Mouse (Mus musculus) heart, adult 2 months (tissue): ENCODE measurements around the gene Fbxo9.
A peak's percentile ranks its signal among the peaks of the same experiment; 100 is the strongest.

ENCODE experiments used
- CTCF ChIP-seq: fragments of 200-600 bp; IDR thresholded peaks from 2 replicates; pipeline ENCODE4 v1.8.1; 2022; ENCODE audit warnings: antibody characterized with exemption, mild to moderate bottlenecking, moderate library complexity
- EP300 ChIP-seq: fragments of 200-500 bp; IDR thresholded peaks from 2 replicates; pipeline ENCODE4 v1.6.1; 2011; ENCODE audit warnings: low read depth, low read length, control low read depth; ENCODE audit not compliant: insufficient read depth
- POLR2A ChIP-seq: fragments of 200-500 bp; IDR thresholded peaks from 2 replicates; pipeline ENCODE4 v1.6.1; 2011; ENCODE audit warnings: mild to moderate bottlenecking, low read depth, low read length, control low read depth; ENCODE audit not compliant: insufficient read depth

DNA sequence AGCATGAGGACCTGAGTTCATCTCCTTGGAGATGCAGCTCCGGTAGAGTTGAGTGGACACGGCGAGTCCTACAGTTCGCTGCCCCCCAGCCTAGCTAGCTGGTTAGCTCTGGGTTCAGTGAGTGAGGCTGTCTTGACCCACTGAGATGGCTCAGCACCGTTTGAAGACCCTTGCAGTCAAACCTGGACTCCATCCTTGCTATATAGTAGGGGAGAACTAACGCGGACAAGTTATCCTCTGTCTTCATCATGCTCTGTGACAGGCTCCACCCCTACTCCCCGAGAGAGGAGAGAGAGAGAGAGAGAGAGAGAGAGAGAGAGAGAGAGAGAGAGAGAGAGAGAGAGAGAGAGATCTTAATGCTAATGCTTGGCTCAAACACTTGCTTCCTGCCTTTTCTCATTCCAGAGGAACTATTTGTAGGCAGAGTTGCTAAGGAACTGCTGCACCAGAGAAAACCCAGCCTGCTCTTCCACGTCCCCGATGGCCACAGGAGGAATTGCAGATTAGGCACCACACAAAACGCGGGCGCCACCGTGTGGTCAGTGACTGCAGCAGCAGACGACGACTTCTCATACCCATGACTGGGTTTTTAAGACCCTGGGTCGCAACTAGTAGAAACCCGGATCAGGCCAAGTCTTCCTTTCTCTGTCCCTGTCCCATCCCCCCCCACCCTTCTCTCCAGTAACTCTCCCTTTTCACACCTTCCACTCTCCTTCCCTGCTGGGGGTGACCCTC lies 69.9 kb downstream of the Fbxo9 start:
- TF ChIP-seq POLR2A (no peak), CTCF (peak; percentile 90), EP300 (peak; percentile 85)
